Mouse (Mus musculus): ENCODE results near the gene Sf3b2. TPM values are rescaled to one million over a fixed set of nuclear protein-coding genes. Genes with fewer than 3 reads are reported as not detected.

Gene Sf3b2
- polyA plus RNA-seq, 1 experiment from 2014 or later, result 300 TPM

Other genes with a start within 250 kb of the Sf3b2 start
- 0.89 and 1.0 TPM in 2 replicates for gene Rin1, start 245.0 kb downstream of the Sf3b2 start, polyA plus RNA-seq (2015; fragmentation: Nextera tagmentation; extraction: Ambion mirVana)
- gene Cd248, start 227.4 kb downstream of the Sf3b2 start, polyA plus RNA-seq (2015; fragmentation: Nextera tagmentation; extraction: Ambion mirVana), result 19.9 and 27.4 TPM in 2 replicates
- 29.7 and 38.5 TPM in 2 replicates for gene Tmem151a, start 209.9 kb downstream of the Sf3b2 start, polyA plus RNA-seq (2015; fragmentation: Nextera tagmentation; extraction: Ambion mirVana)
- gene Yif1a, start 206.9 kb downstream of the Sf3b2 start, polyA plus RNA-seq (2015; fragmentation: Nextera tagmentation; extraction: Ambion mirVana), result 56.8 and 66.1 TPM in 2 replicates
- gene Cnih2, start 196.9 kb downstream of the Sf3b2 start, polyA plus RNA-seq (2015; fragmentation: Nextera tagmentation; extraction: Ambion mirVana), result 294 and 369 TPM in 2 replicates
- 205 and 218 TPM in 2 replicates for gene Rab1b, start 188.4 kb downstream of the Sf3b2 start, polyA plus RNA-seq (2015; fragmentation: Nextera tagmentation; extraction: Ambion mirVana)
- 82.4 and 94.5 TPM in 2 replicates for gene Klc2, start 176.9 kb downstream of the Sf3b2 start, polyA plus RNA-seq (2015; fragmentation: Nextera tagmentation; extraction: Ambion mirVana)
- 47.6 and 51.0 TPM in 2 replicates for gene Pacs1, start 22.3 kb downstream of the Sf3b2 start, polyA plus RNA-seq (2015; fragmentation: Nextera tagmentation; extraction: Ambion mirVana)
- 37.8 and 42.0 TPM in 2 replicates for gene Gal3st3, start 2.9 kb upstream of the Sf3b2 start, polyA plus RNA-seq (2015; fragmentation: Nextera tagmentation; extraction: Ambion mirVana)
- gene Catsper1, start 40.3 kb upstream of the Sf3b2 start, polyA plus RNA-seq (2015; fragmentation: Nextera tagmentation; extraction: Ambion mirVana), result not detected in 2 replicates
- gene Cst6, start 54.1 kb upstream of the Sf3b2 start, polyA plus RNA-seq (2015; fragmentation: Nextera tagmentation; extraction: Ambion mirVana), result 8.0 and 10.0 TPM in 2 replicates
- 42.6 and 42.8 TPM in 2 replicates for gene Eif1ad, start 71.3 kb upstream of the Sf3b2 start, polyA plus RNA-seq (2015; fragmentation: Nextera tagmentation; extraction: Ambion mirVana)
- 312 and 353 TPM in 2 replicates for gene Banf1, start 71.7 kb upstream of the Sf3b2 start, polyA plus RNA-seq (2015; fragmentation: Nextera tagmentation; extraction: Ambion mirVana)
- 66.5 and 72.8 TPM in 2 replicates for gene Sart1, start 93.2 kb upstream of the Sf3b2 start, polyA plus RNA-seq (2015; fragmentation: Nextera tagmentation; extraction: Ambion mirVana)
- gene Tsga10ip, start 107.1 kb upstream of the Sf3b2 start, polyA plus RNA-seq (2015; fragmentation: Nextera tagmentation; extraction: Ambion mirVana), result 0.59 TPM in 1 of 2 replicates, not detected in the other
- 300 and 329 TPM in 2 replicates for gene Drap1, start 129.5 kb upstream of the Sf3b2 start, polyA plus RNA-seq (2015; fragmentation: Nextera tagmentation; extraction: Ambion mirVana)
- 84.7 and 87.3 TPM in 2 replicates for gene AI837181, start 129.7 kb upstream of the Sf3b2 start, polyA plus RNA-seq (2015; fragmentation: Nextera tagmentation; extraction: Ambion mirVana)
- gene Fosl1, start 152.1 kb upstream of the Sf3b2 start, polyA plus RNA-seq (2015; fragmentation: Nextera tagmentation; extraction: Ambion mirVana), result 0.45 TPM in 1 of 2 replicates, not detected in the other
- gene Ccdc85b, start 162.4 kb upstream of the Sf3b2 start, polyA plus RNA-seq (2015; fragmentation: Nextera tagmentation; extraction: Ambion mirVana), result 12.6 and 15.0 TPM in 2 replicates
- gene Fibp, start 165.2 kb upstream of the Sf3b2 start, polyA plus RNA-seq (2015; fragmentation: Nextera tagmentation; extraction: Ambion mirVana), result 151 and 154 TPM in 2 replicates
- 4.5 and 9.0 TPM in 2 replicates for gene Ctsw, start 173.1 kb upstream of the Sf3b2 start, polyA plus RNA-seq (2015; fragmentation: Nextera tagmentation; extraction: Ambion mirVana)
- 54.0 and 62.6 TPM in 2 replicates for gene Efemp2, start 178.5 kb upstream of the Sf3b2 start, polyA plus RNA-seq (2015; fragmentation: Nextera tagmentation; extraction: Ambion mirVana)
- 48.0 and 48.4 TPM in 2 replicates for gene Mus81, start 192.9 kb upstream of the Sf3b2 start, polyA plus RNA-seq (2015; fragmentation: Nextera tagmentation; extraction: Ambion mirVana)
- 3,233 and 3,320 TPM in 2 replicates for gene Cfl1, start 195.0 kb upstream of the Sf3b2 start, polyA plus RNA-seq (2015; fragmentation: Nextera tagmentation; extraction: Ambion mirVana)
- 0.20 and 0.42 TPM in 2 replicates for gene 1700020D05Rik, start 208.3 kb upstream of the Sf3b2 start, polyA plus RNA-seq (2015; fragmentation: Nextera tagmentation; extraction: Ambion mirVana)
- 82.1 and 103 TPM in 2 replicates for gene Snx32, start 215.1 kb upstream of the Sf3b2 start, polyA plus RNA-seq (2015; fragmentation: Nextera tagmentation; extraction: Ambion mirVana)

Data from neural tube, embryonic 15.5 days (tissue).